Mouse (Mus musculus) liver, adult (tissue): ENCODE measurements around the gene Ccdc113.

Experiments used
- GATA4 ChIP-seq: IDR thresholded peaks from 2 replicates; pipeline ENCODE4 v1.6.1; 2014; ENCODE audit warnings: mild to moderate bottlenecking, low read length; ENCODE audit not compliant: insufficient replicate concordance

Gene Ccdc113

GRCm38 (mm10) chr8:95573146-95573545, 39.3 kb downstream of the Ccdc113 start:
- TF ChIP-seq GATA4: no peak

GRCm38 (mm10) chr8:95576240-95576639, 42.4 kb downstream of the Ccdc113 start, which contains the start of gene Prss54:
Gene Prss54, minus strand, starts transcription at chr8:95576340.
- no peak for TF ChIP-seq GATA4

GRCm38 (mm10) chr8:95587339-95587738, 53.5 kb downstream of the Ccdc113 start:
- no peak for TF ChIP-seq GATA4

DNA sequence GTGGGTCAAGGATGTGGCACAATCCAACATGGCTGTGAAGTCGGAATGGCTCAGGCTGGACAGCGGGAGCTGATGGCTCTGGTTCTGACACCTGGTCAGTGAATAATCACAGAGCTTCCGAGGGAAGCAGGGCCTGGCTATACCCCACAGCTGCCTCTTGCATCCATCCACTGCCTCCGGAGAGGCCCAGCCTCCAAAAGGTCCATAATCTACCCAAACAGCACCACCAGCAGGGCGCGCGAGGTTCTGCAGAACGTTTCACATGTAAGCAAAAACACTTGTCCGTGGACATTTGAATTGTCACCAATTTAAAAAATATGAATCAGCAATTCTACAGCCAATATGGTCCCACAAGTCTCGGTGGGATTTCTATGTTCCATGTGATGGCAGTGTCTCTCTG, 55.4 kb downstream of the Ccdc113 start:
- TF ChIP-seq GATA4: no peak

GRCm38 (mm10) chr8:95590539-95590938, 56.7 kb downstream of the Ccdc113 start:
- TF ChIP-seq GATA4: no peak

- TF ChIP-seq GATA4: no peak
Measured at GRCm38 (mm10) chr8:95592131-95592780, 58.4 kb downstream of the Ccdc113 start.

- no peak for TF ChIP-seq GATA4
Measured at GRCm38 (mm10) chr8:95593439-95594393, 59.8 kb downstream of the Ccdc113 start.

DNA sequence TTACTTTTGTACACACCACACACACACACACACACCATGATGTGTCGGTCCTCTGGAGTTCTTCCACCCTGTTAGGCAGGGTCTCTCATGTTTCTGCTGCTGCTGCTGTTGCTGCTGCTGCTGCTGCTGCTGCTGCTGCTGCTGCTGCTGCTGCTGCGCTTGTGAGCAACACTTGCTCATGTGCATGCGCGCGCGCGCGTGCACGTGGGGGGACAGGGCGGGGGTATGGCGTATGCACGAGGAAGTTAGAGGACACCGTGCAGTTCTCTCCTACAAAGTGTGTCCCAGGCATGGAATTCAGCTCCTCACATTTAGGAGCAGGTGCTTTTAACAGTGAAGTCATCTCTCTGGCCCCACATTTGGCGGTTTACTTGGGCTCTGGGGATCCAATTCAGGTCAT, 61.2 kb downstream of the Ccdc113 start:
- no peak for TF ChIP-seq GATA4

DNA sequence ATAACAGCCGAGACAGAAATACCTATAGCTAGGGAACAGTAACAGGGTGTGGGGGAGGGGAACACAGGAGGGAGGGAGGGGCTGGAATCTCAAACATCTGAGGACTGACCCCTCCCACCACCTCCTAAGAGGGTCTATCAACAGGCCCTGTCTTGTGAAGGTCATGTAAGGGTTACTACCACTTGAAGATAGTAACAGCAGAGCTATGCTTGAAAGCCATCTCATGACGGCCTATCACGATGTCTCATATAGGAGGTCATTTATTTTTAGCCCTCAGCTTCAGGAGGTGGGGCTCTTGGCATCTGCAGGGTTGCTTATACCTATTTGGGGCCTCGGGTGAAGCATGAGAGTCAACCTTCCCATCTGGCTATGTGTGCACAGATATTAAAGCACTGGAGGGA, 63.0 kb downstream of the Ccdc113 start:
- TF ChIP-seq GATA4: no peak

DNA sequence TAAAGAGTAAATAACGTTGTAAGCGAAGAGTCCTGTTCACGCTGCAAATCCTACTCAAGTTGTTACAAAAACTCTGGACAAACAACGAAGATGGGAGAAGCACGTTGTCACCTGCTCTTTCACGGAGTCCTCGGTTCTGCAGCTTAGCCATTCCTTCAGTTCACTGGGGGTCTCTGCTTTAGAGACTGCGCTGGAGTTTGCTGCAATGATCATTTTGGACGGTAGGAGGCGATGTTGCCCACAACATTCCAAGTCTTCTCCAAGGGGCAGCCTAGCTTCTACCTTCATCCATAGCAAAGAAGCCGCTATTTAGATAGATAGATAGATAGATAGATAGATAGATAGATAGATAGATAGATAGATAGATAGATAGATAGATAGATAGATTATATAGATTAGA, 66.0 kb downstream of the Ccdc113 start:
- TF ChIP-seq GATA4: no peak

- no peak for TF ChIP-seq GATA4
Measured at GRCm38 (mm10) chr8:95601306-95601705, 67.4 kb downstream of the Ccdc113 start.

- no peak for TF ChIP-seq GATA4
Measured at GRCm38 (mm10) chr8:95602168-95602567, 68.3 kb downstream of the Ccdc113 start.

GRCm38 (mm10) chr8:95607210-95607609, 73.3 kb downstream of the Ccdc113 start:
- TF ChIP-seq GATA4: no peak
